Comparison of ENCODE assay signal across 18 mouse cellular contexts in the genomic region with DNA sequence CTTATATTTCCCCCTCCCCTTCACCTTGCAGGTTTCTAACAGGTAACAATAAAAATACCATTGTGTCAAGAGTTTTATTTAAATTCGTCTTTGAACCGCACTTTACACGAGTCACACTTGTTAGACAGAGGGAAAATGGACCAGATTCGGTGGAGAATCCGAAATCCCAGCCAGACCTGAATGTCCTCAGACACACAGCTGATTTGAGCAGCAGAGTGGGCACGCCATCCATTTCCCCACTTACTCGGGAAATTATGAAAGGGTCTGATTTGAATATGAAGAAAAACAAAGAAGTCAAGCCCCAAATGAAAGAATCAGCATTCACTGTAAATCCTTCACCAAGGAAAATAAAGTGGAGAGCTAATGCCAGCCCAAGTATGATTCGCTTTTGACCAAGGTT.
DNase-seq lines count a peak whose midpoint lies in the region; ATAC-seq and TF ChIP-seq lines count a peak whose summit lies in the region.
"Had no signal": no experiment of that assay in that cellular context is flagged by ENCODE, and none has a peak within 500 bp of the region (broad histone marks: within the 10 kb centered on the region; RNA-seq: fewer than 3 reads in every experiment).

No protein-coding gene starts in this region.

- H3K27ac ChIP-seq in midbrain, embryonic 10.5 days (replicated peaks): peak overlapping the region; percentile 86
- H3K27ac ChIP-seq in midbrain, postnatal 0 days (ENCODE audit: low read depth, low read length): no peak overlapping the region
- H3K27ac ChIP-seq in hindbrain, embryonic 11.5 days (ENCODE audit: low read depth, low read length): peak overlapping the region; percentile 49
- H3K27ac ChIP-seq in midbrain, embryonic 12.5 days (replicated peaks): peak overlapping the region; percentile 68
- H3K27ac ChIP-seq in stomach, embryonic 16.5 days (ENCODE audit: low read length): peak overlapping the region; percentile 31; the same call in 1 of the 2 replicates
- H3K27ac ChIP-seq in kidney, adult 2 months (ENCODE audit: insufficient read depth, low read depth, low read length): no peak overlapping the region
- H3K27ac ChIP-seq: limb, embryonic 12.5 days; liver, embryonic 15.5 days had no signal

- 55% methylated on average over 8 of the region's 8 CpGs for WGBS in midbrain, embryonic 10.5 days
- WGBS in midbrain, postnatal 0 days: 45% methylated on average over 8 of the region's 8 CpGs
- 43% methylated on average over 8 of the region's 8 CpGs for WGBS in hindbrain, embryonic 11.5 days
- WGBS in midbrain, embryonic 12.5 days: 30% methylated on average over 8 of the region's 8 CpGs
- WGBS in stomach, embryonic 16.5 days: 75% methylated on average over 8 of the region's 8 CpGs
- 89% methylated on average over 8 of the region's 8 CpGs for WGBS in kidney, adult 2 months

- no peak overlapping the region for H3K4me2 ChIP-seq in midbrain, postnatal 0 days (ENCODE audit: low read depth, low read length, poor library complexity, severe bottlenecking)
- no peak overlapping the region for H3K4me2 ChIP-seq in hindbrain, embryonic 11.5 days (replicated peaks; ENCODE audit: low read depth, low read length)
- H3K4me2 ChIP-seq in midbrain, embryonic 12.5 days (replicated peaks): peak overlapping the region; percentile 34
- H3K4me2 ChIP-seq in stomach, embryonic 16.5 days (ENCODE audit: low read depth, low read length): no peak overlapping the region
- H3K4me2 ChIP-seq: liver, embryonic 15.5 days had no signal

- H3K9ac ChIP-seq in midbrain, postnatal 0 days (replicated peaks; ENCODE audit: low read length, poor library complexity, severe bottlenecking): no peak overlapping the region
- no peak overlapping the region for H3K9ac ChIP-seq in hindbrain, embryonic 11.5 days (ENCODE audit: low read depth, low read length)
- H3K9ac ChIP-seq in midbrain, embryonic 12.5 days (replicated peaks): no peak overlapping the region
- no peak overlapping the region for H3K9ac ChIP-seq in stomach, embryonic 16.5 days (ENCODE audit: low read length)
- H3K9ac ChIP-seq: heart, embryonic 12.5 days; limb, embryonic 12.5 days; liver, embryonic 15.5 days had no signal

- H3K9me3 ChIP-seq in midbrain, embryonic 10.5 days (replicated peaks): no peaks in the 10 kb centered on the region; the same call in 1 of the 2 replicates
- H3K9me3 ChIP-seq in midbrain, postnatal 0 days (ENCODE audit: low read length): no peaks in the 10 kb centered on the region
- H3K9me3 ChIP-seq in hindbrain, embryonic 11.5 days (ENCODE audit: control insufficient read depth, low read length): no peaks in the 10 kb centered on the region
- no peaks in the 10 kb centered on the region for H3K9me3 ChIP-seq in midbrain, embryonic 12.5 days
- no peaks in the 10 kb centered on the region for H3K9me3 ChIP-seq in stomach, embryonic 16.5 days (replicated peaks; ENCODE audit: control insufficient read depth, low read length)
- H3K9me3 ChIP-seq: heart, embryonic 12.5 days; limb, embryonic 12.5 days; liver, embryonic 15.5 days had no signal

- H3K27me3 ChIP-seq in midbrain, embryonic 10.5 days (ENCODE audit: low read depth, poor library complexity, severe bottlenecking): no peaks in the 10 kb centered on the region
- no peaks in the 10 kb centered on the region for H3K27me3 ChIP-seq in midbrain, postnatal 0 days (ENCODE audit: insufficient read depth, low read length)
- H3K27me3 ChIP-seq in hindbrain, embryonic 11.5 days (ENCODE audit: control insufficient read depth, insufficient read depth, low read length): no peaks in the 10 kb centered on the region
- peaks cover 4% of the 10 kb centered on the region; the same call in 1 of the 2 replicates for H3K27me3 ChIP-seq in midbrain, embryonic 12.5 days
- no peaks in the 10 kb centered on the region for H3K27me3 ChIP-seq in stomach, embryonic 16.5 days (ENCODE audit: control insufficient read depth, insufficient read depth, low read length)
- H3K27me3 ChIP-seq in kidney, adult 2 months (replicated peaks; ENCODE audit: control insufficient read depth, insufficient read depth, low read length): no peaks in the 10 kb centered on the region
- H3K27me3 ChIP-seq: liver, embryonic 15.5 days had no signal

- no peak for TF ChIP-seq POLR2A in kidney, adult 2 months (IDR thresholded peaks at IDR 0.05; ENCODE audit: low read depth, low read length)

- TF ChIP-seq CTCF in midbrain, postnatal 0 days (IDR thresholded peaks at IDR 0.05): no peak
- no peak for TF ChIP-seq CTCF in kidney, adult 2 months (conservative IDR thresholded peaks at IDR 0.05; ENCODE audit: insufficient read depth, insufficient read length, low read depth, low read length)

- H3K4me3 ChIP-seq in midbrain, embryonic 10.5 days: peak overlapping the region; percentile 29
- H3K4me3 ChIP-seq in midbrain, postnatal 0 days (ENCODE audit: low read depth, low read length): no peak overlapping the region
- no peak overlapping the region for H3K4me3 ChIP-seq in hindbrain, embryonic 11.5 days (ENCODE audit: low read depth, low read length)
- H3K4me3 ChIP-seq in midbrain, embryonic 12.5 days: no peak overlapping the region
- H3K4me3 ChIP-seq in stomach, embryonic 16.5 days (replicated peaks; ENCODE audit: low read length): no peak overlapping the region
- no peak overlapping the region for H3K4me3 ChIP-seq in kidney, adult 2 months (ENCODE audit: insufficient read depth, low read depth, low read length)
- H3K4me3 ChIP-seq: heart, embryonic 12.5 days; limb, embryonic 12.5 days; liver, embryonic 15.5 days; myocyte had no signal

- peaks cover 87% of the 10 kb centered on the region for H3K4me1 ChIP-seq in midbrain, embryonic 10.5 days
- H3K4me1 ChIP-seq in midbrain, postnatal 0 days (ENCODE audit: insufficient read depth, low read length): peaks cover 12% of the 10 kb centered on the region; the same call in 1 of the 2 replicates
- peaks cover 28% of the 10 kb centered on the region for H3K4me1 ChIP-seq in hindbrain, embryonic 11.5 days (replicated peaks; ENCODE audit: control insufficient read depth, insufficient read depth, low read length)
- peaks cover 70% of the 10 kb centered on the region for H3K4me1 ChIP-seq in midbrain, embryonic 12.5 days
- peaks cover 11% of the 10 kb centered on the region; the same call in 1 of the 2 replicates for H3K4me1 ChIP-seq in stomach, embryonic 16.5 days (ENCODE audit: control insufficient read depth, insufficient read depth, low read length)
- no peaks in the 10 kb centered on the region for H3K4me1 ChIP-seq in kidney, adult 2 months (ENCODE audit: control insufficient read depth, insufficient read depth, low read length)
- H3K4me1 ChIP-seq: liver, embryonic 15.5 days had no signal

- DNase-seq in midbrain, embryonic 10.5 days (ENCODE audit: low spot score): no peak
- no peak for DNase-seq in midbrain, postnatal 0 days (ENCODE audit: low spot score)
- DNase-seq in hindbrain, embryonic 11.5 days (ENCODE audit: low spot score): peak; percentile 22
- DNase-seq in natural killer cell, adult 2 months (ENCODE audit: low spot score in 2 of 2): no peak
- DNase-seq in kidney, adult 9 months: no peak
- DNase-seq in kidney, adult 2 months: no peak
- DNase-seq: adrenal gland, postnatal 10 days; cerebellum, adult 2 months; heart, postnatal 36 days; kidney, adult 11 months; thymus, postnatal 14 days had no signal

- ATAC-seq in midbrain, postnatal 0 days (ENCODE audit: low FRiP score): no peak
- no peak for ATAC-seq in hindbrain, embryonic 11.5 days (ENCODE audit: low FRiP score)
- no peak for ATAC-seq in midbrain, embryonic 12.5 days (ENCODE audit: low FRiP score, low read depth)
- ATAC-seq in stomach, embryonic 16.5 days (ENCODE audit: insufficient read depth, low FRiP score): no peak
- ATAC-seq: CD4-positive, CD25-positive, alpha-beta regulatory T cell, adult 4 months had no signal

- H3K36me3 ChIP-seq in midbrain, embryonic 10.5 days: peaks cover 31% of the 10 kb centered on the region
- no peaks in the 10 kb centered on the region for H3K36me3 ChIP-seq in midbrain, postnatal 0 days (ENCODE audit: insufficient read depth, low read length)
- H3K36me3 ChIP-seq in hindbrain, embryonic 11.5 days (ENCODE audit: control insufficient read depth, insufficient read depth, low read length): peaks cover 5% of the 10 kb centered on the region; the same call in 1 of the 2 replicates
- peaks cover 21% of the 10 kb centered on the region for H3K36me3 ChIP-seq in midbrain, embryonic 12.5 days
- no peaks in the 10 kb centered on the region for H3K36me3 ChIP-seq in stomach, embryonic 16.5 days (ENCODE audit: control insufficient read depth, insufficient read depth, low read length)
- no peaks in the 10 kb centered on the region for H3K36me3 ChIP-seq in kidney, adult 2 months (ENCODE audit: control insufficient read depth, insufficient read depth, low read length)
- H3K36me3 ChIP-seq: heart, embryonic 12.5 days; limb, embryonic 12.5 days; liver, embryonic 15.5 days had no signal

Comparison
In these comparisons a context has a peak if more than half of its experiments do, and no peak if none do; other contexts are left out.
1. H3K27ac ChIP-seq: peak in midbrain, embryonic 10.5 days (single experiment), hindbrain, embryonic 11.5 days (single experiment), midbrain, embryonic 12.5 days (single experiment) and stomach, embryonic 16.5 days (single experiment); none in midbrain, postnatal 0 days (single experiment) and kidney, adult 2 months (single experiment).